Mouse (Mus musculus) cerebellum, adult (tissue): Measurements from ENCODE around the gene Samd13.

Source experiments
- ATAC-seq: cut with Nextera tagmentation; 2 replicates; pipeline ENCODE4 v1.9.2; 2017; ENCODE audit warnings: mild to moderate bottlenecking, moderate library complexity, mixed read lengths; ENCODE audit not compliant: insufficient number of reproducible peaks, low FRiP score, low TSS enrichment

The Samd13 gene

GRCm38 (mm10) chr3:146618357-146618756 lies 67.0 kb downstream of the Samd13 start:
- no peak for ATAC-seq

- ATAC-seq, result no peak
Observed at GRCm38 (mm10) chr3:146617946-146618345, 67.4 kb downstream of the Samd13 start.

- ATAC-seq, result no peak
Observed at GRCm38 (mm10) chr3:146616533-146617283, 68.7 kb downstream of the Samd13 start.

GRCm38 (mm10) chr3:146615496-146615895 lies 69.9 kb downstream of the Samd13 start, which contains the start of gene Dnase2b:
Gene Dnase2b (minus strand): TSS chr3:146615596.
- no peak for ATAC-seq

GRCm38 (mm10) chr3:146611821-146612220 lies 73.6 kb downstream of the Samd13 start:
- ATAC-seq, result no peak

- no peak for ATAC-seq
Observed at GRCm38 (mm10) chr3:146611261-146611660, 74.1 kb downstream of the Samd13 start.

- no peak for ATAC-seq
Observed at GRCm38 (mm10) chr3:146610322-146610721, 75.1 kb downstream of the Samd13 start.

- no peak for ATAC-seq
Observed at GRCm38 (mm10) chr3:146607368-146607767, 78.0 kb downstream of the Samd13 start.

- ATAC-seq, result no peak
Observed at GRCm38 (mm10) chr3:146604647-146605046, 80.7 kb downstream of the Samd13 start.

GRCm38 (mm10) chr3:146602531-146602930 lies 82.9 kb downstream of the Samd13 start:
- no peak for ATAC-seq

- no peak for ATAC-seq
Observed at GRCm38 (mm10) chr3:146601205-146601604, 84.2 kb downstream of the Samd13 start.

GRCm38 (mm10) chr3:146599198-146599900 lies 86.0 kb downstream of the Samd13 start:
- no peak for ATAC-seq

- ATAC-seq, result no peak
Observed at GRCm38 (mm10) chr3:146598411-146598810, 87.0 kb downstream of the Samd13 start.

- no peak for ATAC-seq
Observed at GRCm38 (mm10) chr3:146596864-146597263, 88.5 kb downstream of the Samd13 start.

- ATAC-seq, result no peak
Observed at GRCm38 (mm10) chr3:146596387-146596786, 89.0 kb downstream of the Samd13 start.

- ATAC-seq, result no peak
Observed at GRCm38 (mm10) chr3:146595440-146595839, 90.0 kb downstream of the Samd13 start.
